In genomic region chr13:90993602-90994001, GRCm38 (mm10) we compare ENCODE assay signal across 18 mouse cellular contexts.
DNase-seq lines count a peak whose midpoint lies in the region; ATAC-seq and TF ChIP-seq lines count a peak whose summit lies in the region.
"Had no signal": no experiment of that assay in that cellular context is flagged by ENCODE, and none has a peak within 500 bp of the region (broad histone marks: within the 10 kb centered on the region; RNA-seq: fewer than 3 reads in every experiment).

No protein-coding gene starts in this region.

- 84% methylated on average over 13 of the region's 13 CpGs for WGBS in midbrain, embryonic 11.5 days
- 87% methylated on average over 13 of the region's 13 CpGs for WGBS in midbrain, embryonic 10.5 days
- WGBS in embryonic facial prominence, embryonic 10.5 days: 81% methylated on average over 13 of the region's 13 CpGs
- 80% methylated on average over 13 of the region's 13 CpGs for WGBS in kidney, adult 2 months

- ATAC-seq in midbrain, embryonic 11.5 days (ENCODE audit: low FRiP score): peak; percentile 9; the same call in 1 of the 2 replicates
- ATAC-seq: CD4-positive, CD25-positive, alpha-beta regulatory T cell, adult 4 months; forebrain, embryonic 15.5 days had no signal

- no peak for DNase-seq in midbrain, embryonic 11.5 days (ENCODE audit: low spot score, missing footprints)
- DNase-seq in midbrain, embryonic 10.5 days (ENCODE audit: low spot score): no peak
- peak; percentile 9 for DNase-seq in embryonic facial prominence, embryonic 10.5 days (ENCODE audit: low spot score)
- DNase-seq in left cerebral cortex, postnatal 14 days (ENCODE audit: low spot score in 2 of 2): peak; percentile 33 to 61
- peak; percentile 42 for DNase-seq in testis, postnatal 10 days (ENCODE audit: low spot score)
- DNase-seq in kidney, adult 2 months: no peak
- DNase-seq in kidney, adult 11 months: no peak
- no peak for DNase-seq in ovary, postnatal 14 days (ENCODE audit: low spot score)
- DNase-seq: cerebellum, adult 11 months; heart, adult 18-20 months; heart, postnatal 36 days; thymus, postnatal 14 days had no signal

- no peak overlapping the region for H3K4me3 ChIP-seq in midbrain, embryonic 11.5 days (ENCODE audit: low read depth, low read length)
- H3K4me3 ChIP-seq in midbrain, embryonic 10.5 days: no peak overlapping the region
- no peak overlapping the region for H3K4me3 ChIP-seq in embryonic facial prominence, embryonic 10.5 days
- no peak overlapping the region for H3K4me3 ChIP-seq in kidney, adult 2 months (ENCODE audit: insufficient read depth, low read depth, low read length)
- H3K4me3 ChIP-seq: embryonic facial prominence, embryonic 12.5 days; forebrain, embryonic 15.5 days; limb, embryonic 13.5 days; lung, embryonic 15.5 days; neural tube, embryonic 13.5 days had no signal

- intact Hi-C loops in left cerebral cortex, postnatal 14 days (cut with DNase I): no loop called here

- H3K27me3 ChIP-seq in midbrain, embryonic 11.5 days (ENCODE audit: control insufficient read depth, insufficient read depth, low read length): no peaks in the 10 kb centered on the region
- H3K27me3 ChIP-seq in midbrain, embryonic 10.5 days (ENCODE audit: low read depth, poor library complexity, severe bottlenecking): no peaks in the 10 kb centered on the region
- H3K27me3 ChIP-seq in embryonic facial prominence, embryonic 10.5 days (replicated peaks; ENCODE audit: low read depth, poor library complexity, severe bottlenecking): no peaks in the 10 kb centered on the region
- no peaks in the 10 kb centered on the region for H3K27me3 ChIP-seq in kidney, adult 2 months (replicated peaks; ENCODE audit: control insufficient read depth, insufficient read depth, low read length)
- H3K27me3 ChIP-seq: embryonic facial prominence, embryonic 12.5 days; forebrain, embryonic 15.5 days; limb, embryonic 13.5 days; lung, embryonic 15.5 days; neural tube, embryonic 13.5 days had no signal

- no peak overlapping the region for H3K9ac ChIP-seq in midbrain, embryonic 11.5 days (ENCODE audit: low read length)
- H3K9ac ChIP-seq: embryonic facial prominence, embryonic 12.5 days; forebrain, embryonic 15.5 days; limb, embryonic 13.5 days; lung, embryonic 15.5 days; neural tube, embryonic 13.5 days had no signal

- no peak for TF ChIP-seq CTCF in kidney, adult 2 months (conservative IDR thresholded peaks at IDR 0.05; ENCODE audit: insufficient read depth, insufficient read length, low read depth, low read length)

- H3K4me1 ChIP-seq in midbrain, embryonic 11.5 days (ENCODE audit: control insufficient read depth, insufficient read depth, low read length): no peaks in the 10 kb centered on the region
- H3K4me1 ChIP-seq in midbrain, embryonic 10.5 days: no peaks in the 10 kb centered on the region
- H3K4me1 ChIP-seq in embryonic facial prominence, embryonic 10.5 days: no peaks in the 10 kb centered on the region
- no peaks in the 10 kb centered on the region for H3K4me1 ChIP-seq in kidney, adult 2 months (ENCODE audit: control insufficient read depth, insufficient read depth, low read length)
- H3K4me1 ChIP-seq: embryonic facial prominence, embryonic 12.5 days; forebrain, embryonic 15.5 days; limb, embryonic 13.5 days; lung, embryonic 15.5 days; neural tube, embryonic 13.5 days had no signal

- no peak overlapping the region for H3K4me2 ChIP-seq in midbrain, embryonic 11.5 days
- H3K4me2 ChIP-seq: embryonic facial prominence, embryonic 12.5 days; forebrain, embryonic 15.5 days; limb, embryonic 13.5 days; lung, embryonic 15.5 days; neural tube, embryonic 13.5 days had no signal

- H3K27ac ChIP-seq in midbrain, embryonic 11.5 days (ENCODE audit: low read depth, low read length): no peak overlapping the region
- H3K27ac ChIP-seq in midbrain, embryonic 10.5 days (replicated peaks): no peak overlapping the region
- H3K27ac ChIP-seq in embryonic facial prominence, embryonic 10.5 days (replicated peaks): no peak overlapping the region
- no peak overlapping the region for H3K27ac ChIP-seq in kidney, adult 2 months (ENCODE audit: insufficient read depth, low read depth, low read length)
- H3K27ac ChIP-seq: embryonic facial prominence, embryonic 12.5 days; forebrain, embryonic 15.5 days; limb, embryonic 13.5 days; lung, embryonic 15.5 days; neural tube, embryonic 13.5 days had no signal

- no peak for TF ChIP-seq POLR2A in kidney, adult 2 months (IDR thresholded peaks at IDR 0.05; ENCODE audit: low read depth, low read length)

- H3K36me3 ChIP-seq in midbrain, embryonic 11.5 days (ENCODE audit: control insufficient read depth, insufficient read depth, low read length): no peaks in the 10 kb centered on the region
- H3K36me3 ChIP-seq in midbrain, embryonic 10.5 days: no peaks in the 10 kb centered on the region
- no peaks in the 10 kb centered on the region for H3K36me3 ChIP-seq in embryonic facial prominence, embryonic 10.5 days (replicated peaks)
- H3K36me3 ChIP-seq in kidney, adult 2 months (ENCODE audit: control insufficient read depth, insufficient read depth, low read length): no peaks in the 10 kb centered on the region
- H3K36me3 ChIP-seq: embryonic facial prominence, embryonic 12.5 days; forebrain, embryonic 15.5 days; limb, embryonic 13.5 days; lung, embryonic 15.5 days; neural tube, embryonic 13.5 days had no signal

- no peaks in the 10 kb centered on the region for H3K9me3 ChIP-seq in midbrain, embryonic 11.5 days (ENCODE audit: control insufficient read depth, low read length)
- H3K9me3 ChIP-seq in midbrain, embryonic 10.5 days (replicated peaks): no peaks in the 10 kb centered on the region
- H3K9me3 ChIP-seq in embryonic facial prominence, embryonic 10.5 days: no peaks in the 10 kb centered on the region
- H3K9me3 ChIP-seq: embryonic facial prominence, embryonic 12.5 days; forebrain, embryonic 15.5 days; limb, embryonic 13.5 days; lung, embryonic 15.5 days; neural tube, embryonic 13.5 days had no signal

Comparison
In these comparisons a context has a peak if more than half of its experiments do, and no peak if none do; other contexts are left out.
1. DNase-seq: peak in embryonic facial prominence, embryonic 10.5 days (single experiment), left cerebral cortex, postnatal 14 days (2 of 2) and testis, postnatal 10 days (single experiment); none in midbrain, embryonic 11.5 days (single experiment), midbrain, embryonic 10.5 days (single experiment), kidney, adult 2 months (single experiment), kidney, adult 11 months (single experiment) and ovary, postnatal 14 days (single experiment).